Mouse (Mus musculus) gonadal fat pad, adult 2 months (tissue): ENCODE measurements around the gene Slc15a5. TPM values are rescaled to one million over a fixed set of nuclear protein-coding genes. Genes with fewer than 3 reads are reported as not detected.
"Not testable (repeated sequence)": the region's sequence is repeated elsewhere in the genome, so short reads cannot be mapped to it uniquely, and the experiment has no call there.

Experiments
- DNase-seq: peaks from one replicate; pipeline ENCODE4 v3.0.0-alpha.2; 2012; ENCODE audit warnings: low read depth
- polyA plus RNA-seq: library from polyadenylated mRNA; depleted of rRNA; stranded (reverse); fragments of >200 nt; gene quantifications from 2 replicates; pipeline ENCODE4 v1.2.3, GENCODE M21; 2012; rRNA removed

Gene Slc15a5
- 0.93 TPM in 1 of 2 replicates, not detected in the other for polyA plus RNA-seq

DNA sequence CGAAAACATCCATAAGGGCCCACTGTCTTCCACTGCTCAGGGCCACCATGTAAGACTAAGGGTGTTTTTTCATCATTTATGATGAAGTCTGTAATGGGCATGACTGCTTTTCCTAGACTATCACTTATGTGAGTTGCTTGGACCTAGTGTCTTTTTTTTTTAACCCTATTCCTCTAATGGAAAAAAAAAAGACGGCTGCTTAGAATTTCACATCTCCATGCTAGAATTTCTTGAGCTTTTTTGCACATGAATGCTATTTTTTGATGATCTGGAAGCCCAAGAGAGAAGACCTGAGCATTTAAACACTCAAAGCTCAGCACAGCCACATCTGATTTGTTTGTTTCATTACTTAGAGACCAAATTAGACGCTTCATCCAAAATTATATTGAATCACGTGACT, at the start of gene Slc15a5:
Slc15a5 (minus strand) TSS at position 101 of the 400 bp plus-strand sequence.
- DNase-seq, result no peak

DNA sequence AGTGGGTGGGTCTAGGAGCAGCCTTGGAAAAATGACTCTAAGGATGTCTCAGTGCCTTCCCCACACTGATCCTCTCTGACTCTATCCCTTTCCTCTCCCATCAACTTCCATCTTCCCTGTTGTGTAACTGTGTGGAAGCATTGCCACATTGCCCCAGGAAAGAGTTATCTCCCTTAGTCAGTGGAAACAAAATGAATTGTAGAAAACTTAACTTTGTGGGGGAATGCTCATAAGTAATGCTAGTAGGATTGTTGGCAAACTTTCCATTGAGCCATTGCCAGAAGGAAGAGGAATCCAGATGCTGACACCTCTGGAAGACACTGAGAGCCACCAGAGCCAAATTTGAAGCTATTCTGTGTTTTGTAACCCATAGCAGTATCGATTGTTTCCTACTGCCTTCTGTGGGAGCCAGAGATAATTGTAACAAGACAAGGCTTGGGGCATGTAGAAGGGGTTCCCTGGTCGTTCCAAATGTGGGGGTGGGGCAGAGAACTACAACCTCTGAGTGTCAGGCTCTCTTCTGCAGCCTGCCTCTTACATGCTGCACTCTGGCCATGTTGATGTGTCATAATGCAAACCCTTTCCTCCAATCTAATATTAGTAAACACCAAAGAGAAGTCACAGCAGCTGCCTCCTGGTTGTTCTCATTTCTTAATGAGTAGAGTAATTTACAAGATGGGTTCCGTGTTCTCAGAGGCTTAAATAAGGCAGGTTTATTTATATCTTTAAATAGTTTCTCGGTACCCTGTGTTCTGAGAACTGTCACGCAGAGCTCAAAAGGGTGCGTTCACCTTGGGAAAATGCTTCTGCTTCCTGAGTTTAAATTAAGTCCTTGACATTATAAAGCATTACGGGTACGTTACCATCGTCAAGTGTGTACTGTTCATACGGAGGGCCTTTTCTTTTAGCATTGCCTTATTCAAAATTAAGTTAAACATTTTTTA, 48.9 kb upstream of the Slc15a5 start:
- no peak for DNase-seq

DNA sequence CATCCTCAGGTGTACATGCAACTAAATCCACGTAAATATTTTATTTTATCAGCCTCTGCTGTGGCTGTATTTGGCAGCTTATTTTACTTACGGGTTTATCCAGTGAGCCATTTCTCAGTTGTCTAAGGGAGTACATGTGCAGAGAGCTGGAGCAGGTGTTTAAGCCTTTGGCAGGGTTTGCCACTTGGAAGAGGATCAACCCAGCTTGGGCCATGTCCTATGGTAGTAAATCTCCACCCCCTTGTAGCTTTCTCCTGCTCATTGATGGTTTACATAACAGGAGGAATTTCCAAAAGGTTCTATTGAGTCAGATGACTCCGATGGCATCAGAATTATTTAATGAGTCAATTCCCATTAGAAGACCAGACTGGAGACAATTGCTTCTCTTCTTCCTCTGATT, 37.8 kb upstream of the Slc15a5 start:
- peak; percentile 92 for DNase-seq

DNA sequence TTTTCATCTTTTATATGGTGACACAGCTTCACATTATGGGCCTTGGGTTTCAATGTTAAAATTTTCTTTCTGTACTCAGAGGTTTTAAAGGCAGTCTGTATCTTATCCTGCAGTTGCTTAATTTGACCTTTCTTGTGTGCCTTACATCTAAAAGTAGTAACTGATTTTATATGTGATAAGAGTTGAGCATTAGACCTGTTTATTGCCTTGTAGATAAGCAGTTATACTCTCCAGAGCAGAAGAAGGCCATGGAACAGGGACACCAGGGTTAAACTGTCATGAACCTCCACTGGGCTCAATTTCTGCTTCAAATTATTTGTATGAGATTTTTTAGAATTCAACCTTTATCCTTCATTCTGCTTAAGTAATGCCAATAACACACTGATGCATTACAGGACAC, 24.8 kb upstream of the Slc15a5 start:
- DNase-seq, result no peak

DNA sequence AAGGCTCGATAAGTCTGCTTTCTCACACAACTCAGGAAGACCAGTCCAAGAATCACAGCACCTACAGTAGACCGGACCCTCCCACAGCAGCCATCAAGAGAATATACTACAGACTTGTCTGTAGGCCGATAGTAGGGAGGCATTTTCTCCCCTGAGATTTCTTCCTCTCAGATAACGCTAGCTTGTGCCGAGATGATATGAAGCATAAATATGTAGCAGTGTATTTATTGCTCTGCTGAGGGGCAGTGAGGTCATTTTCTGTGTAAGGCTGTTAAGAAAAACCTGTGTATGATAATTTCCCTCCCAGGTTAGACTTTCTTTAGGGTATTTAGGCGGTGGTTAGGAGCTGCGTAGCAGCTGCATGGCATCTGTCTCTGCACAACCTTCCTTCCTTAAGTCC, 23.2 kb upstream of the Slc15a5 start:
- no peak for DNase-seq

DNA sequence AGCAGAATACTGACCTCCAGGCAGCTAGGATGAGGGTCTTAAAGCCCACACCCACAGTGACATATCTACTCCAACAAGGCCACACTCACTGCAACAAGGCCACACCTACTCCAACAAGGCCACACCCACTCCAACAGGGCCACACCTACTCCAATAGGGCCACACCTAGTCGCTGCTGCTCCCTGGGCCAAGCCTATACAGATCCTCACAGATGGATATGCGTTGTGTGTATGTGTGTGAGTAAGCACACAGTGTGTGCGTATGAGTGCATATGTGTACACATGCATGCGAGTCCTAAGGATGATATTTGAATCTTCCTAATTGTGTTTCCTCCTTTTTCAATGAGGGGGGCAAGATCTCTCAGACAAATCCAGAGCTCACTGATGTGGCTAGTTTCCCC, 22.1 kb upstream of the Slc15a5 start:
- DNase-seq, result no peak

DNA sequence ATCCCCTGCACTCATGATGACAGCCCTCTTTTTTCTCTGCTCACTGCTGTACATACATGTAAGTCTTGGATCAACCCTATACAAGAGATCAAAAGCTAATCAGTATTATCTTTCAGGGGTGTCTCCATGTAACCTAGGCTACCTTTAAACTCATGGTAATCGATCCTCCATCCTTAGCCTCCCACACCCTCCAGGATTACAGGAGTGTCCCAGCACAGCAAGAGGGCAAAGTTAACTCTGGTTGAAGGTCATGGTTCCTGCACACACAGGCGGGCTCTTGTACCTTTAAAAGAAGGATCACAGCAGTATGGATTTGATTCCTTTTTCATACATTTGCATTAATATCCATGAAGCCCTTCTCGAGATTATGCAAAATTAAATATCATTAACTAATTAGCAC, 19.9 kb upstream of the Slc15a5 start:
- no peak for DNase-seq

DNA sequence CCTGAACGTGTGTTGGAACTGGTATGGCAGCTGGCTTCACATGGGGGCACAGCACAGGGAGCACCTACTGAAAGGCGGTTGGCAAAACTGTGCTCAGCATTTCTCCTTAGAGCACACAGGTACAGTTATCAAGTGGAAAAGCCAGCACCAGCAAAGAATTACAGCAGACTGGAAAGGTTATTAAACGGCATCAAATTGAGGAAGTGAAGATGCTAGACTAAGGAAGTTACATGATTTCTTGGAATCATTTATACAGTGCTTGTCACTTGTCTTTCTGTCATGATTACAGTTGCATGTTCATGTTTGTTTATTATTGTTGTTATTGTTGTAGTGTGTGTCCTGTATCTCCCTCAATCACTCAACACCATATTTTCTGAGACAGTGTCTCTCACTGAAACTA, 15.3 kb upstream of the Slc15a5 start:
- DNase-seq, result no peak

DNA sequence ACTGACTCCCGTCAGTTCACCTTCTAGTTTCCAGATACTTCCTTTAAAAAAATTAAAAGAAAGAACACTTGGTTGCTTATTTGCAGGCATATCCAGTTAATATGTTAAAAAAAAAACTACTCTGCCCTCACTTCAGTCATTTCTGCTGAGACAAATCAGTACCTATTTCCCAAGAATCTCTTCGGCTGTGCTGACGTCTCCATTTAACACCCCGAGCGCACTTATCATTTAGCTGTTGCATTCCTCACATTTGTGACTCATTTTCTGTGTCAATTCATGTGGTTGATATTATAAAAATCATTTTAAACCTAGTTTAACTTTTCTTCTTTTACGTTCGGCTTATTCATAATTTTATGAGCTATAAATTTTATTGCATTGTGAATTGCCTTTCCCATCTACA, 12.7 kb upstream of the Slc15a5 start:
- DNase-seq, result no peak

DNA sequence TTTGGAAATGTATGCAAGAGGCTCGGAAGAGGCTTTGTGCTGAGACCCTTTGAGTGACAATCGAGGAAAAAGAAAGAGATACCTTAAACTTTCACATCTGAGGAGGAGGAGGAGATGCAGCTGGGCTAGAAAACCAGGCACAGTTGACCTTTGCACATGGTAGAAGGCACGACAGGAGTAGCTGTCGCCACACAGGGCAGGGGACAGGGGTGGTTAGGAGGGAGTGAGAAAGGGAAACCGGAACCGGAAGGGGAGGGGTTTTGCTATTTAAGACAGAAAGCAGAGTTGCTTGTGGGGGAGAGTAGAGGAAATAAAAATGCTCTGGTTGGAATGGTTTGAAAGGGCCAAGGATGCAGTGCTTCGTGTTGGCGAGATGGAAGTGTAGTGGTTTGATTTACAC, 9.4 kb upstream of the Slc15a5 start:
- DNase-seq, result no peak

DNA sequence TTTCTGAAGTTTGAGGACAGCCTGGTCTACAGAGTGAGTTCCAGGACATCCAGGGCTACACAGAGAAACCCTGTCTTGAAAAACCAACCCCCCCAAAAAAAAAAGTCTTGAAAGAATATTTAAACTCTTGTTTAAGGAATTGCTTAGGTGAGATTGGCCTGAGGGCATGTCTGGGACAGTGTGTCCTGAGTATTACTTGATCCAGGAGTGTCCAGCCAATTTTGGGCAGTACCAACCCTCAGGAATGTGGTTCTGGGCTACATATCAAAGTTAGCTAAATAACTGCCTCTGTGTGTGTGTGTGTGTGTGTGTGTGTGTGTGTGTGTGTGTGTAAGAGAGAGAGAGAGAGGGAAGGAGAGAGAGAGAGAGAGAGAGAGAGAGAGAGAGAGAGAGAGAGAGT, 6.7 kb upstream of the Slc15a5 start:
- DNase-seq, result not testable (repeated sequence)

DNA sequence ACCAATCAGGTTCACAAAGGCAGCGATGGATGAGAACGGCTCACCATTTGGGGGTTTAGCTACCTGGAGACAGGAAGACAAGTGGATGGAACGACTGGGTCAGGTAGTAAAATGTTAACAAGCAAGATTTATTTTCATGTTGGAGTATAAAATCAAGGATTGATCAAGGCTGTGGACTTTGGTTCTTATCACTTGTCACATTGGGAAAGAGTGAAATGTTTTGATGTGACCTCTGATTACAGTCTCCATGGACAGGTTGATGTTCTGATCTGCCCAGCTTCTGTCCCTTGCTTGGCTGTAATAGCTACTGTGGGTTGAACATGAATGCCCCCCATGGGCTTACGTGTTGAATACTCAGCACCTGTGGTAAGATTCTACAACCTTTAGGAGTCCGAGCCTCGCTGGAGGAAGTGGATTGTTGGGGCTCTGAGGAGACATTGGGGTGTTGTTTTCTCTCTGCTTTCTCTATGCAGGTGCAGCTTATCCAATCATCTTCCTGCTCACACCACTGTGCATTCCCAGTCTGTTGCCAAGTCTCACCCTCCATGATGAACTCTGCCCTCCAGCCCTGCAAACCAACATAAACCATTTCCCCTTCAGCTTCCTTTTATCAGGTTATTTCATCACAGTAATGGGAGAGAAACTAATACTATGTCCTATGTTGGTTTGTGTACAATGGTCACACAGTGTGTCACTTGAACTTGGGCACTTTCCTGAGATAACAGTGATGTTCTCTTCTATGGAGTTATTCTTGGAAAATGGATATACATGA, 1.2 kb upstream of the Slc15a5 start:
- no peak for DNase-seq

DNA sequence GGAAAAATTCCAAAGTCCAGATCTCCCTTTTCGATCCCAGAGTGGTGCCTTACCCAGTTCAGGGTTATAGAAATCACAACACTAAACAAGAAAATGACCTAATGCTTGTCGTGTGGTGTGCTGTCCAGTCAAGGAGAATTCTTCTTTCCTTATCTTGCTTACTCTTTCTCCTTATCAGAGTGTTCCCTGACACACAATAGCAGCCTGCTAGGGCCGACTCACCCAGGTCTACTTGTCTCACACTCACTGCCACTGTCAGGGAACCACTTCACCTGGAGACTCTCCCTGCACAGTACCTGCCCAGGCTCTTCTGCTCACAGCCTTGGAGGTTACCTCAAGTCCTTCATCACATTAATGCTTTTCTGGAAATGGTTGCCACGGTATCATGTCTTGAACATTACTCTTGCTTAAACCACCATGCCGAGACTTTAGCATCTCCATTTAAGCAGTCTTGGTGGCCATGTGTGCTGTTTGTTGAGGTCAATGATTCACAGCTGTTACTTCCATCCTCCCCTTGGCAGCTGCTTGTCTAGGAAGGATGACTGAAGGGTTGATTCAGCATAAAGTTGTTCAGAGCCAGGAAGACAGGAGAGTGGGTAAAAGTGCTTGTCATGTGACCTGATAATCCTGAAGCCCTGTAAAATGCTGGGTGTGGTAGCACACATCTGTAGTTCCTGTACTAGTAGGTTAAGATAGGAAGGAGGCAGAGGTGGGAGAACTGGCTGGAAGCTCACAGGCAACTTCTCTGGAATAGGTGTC, 1.9 kb downstream of the Slc15a5 start:
- DNase-seq, result no peak

DNA sequence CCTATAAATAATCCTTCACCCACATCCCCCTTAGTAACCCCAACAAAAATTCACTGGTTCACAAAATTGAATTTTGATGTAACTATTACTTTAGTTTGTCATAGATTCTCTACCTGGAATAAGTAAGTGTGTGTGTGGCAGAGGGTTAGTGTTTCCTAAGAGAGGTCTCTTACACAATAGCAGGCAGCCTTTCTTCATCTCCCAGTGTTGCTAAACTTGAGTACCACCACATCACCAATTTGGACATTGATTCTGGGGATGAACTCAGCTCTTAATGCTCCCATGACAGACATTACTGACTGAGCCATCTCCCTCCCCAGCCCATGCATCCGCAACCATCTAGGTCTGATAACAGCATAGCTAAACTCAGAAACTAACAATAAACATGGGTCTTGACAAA, 4.0 kb downstream of the Slc15a5 start:
- DNase-seq, result no peak

DNA sequence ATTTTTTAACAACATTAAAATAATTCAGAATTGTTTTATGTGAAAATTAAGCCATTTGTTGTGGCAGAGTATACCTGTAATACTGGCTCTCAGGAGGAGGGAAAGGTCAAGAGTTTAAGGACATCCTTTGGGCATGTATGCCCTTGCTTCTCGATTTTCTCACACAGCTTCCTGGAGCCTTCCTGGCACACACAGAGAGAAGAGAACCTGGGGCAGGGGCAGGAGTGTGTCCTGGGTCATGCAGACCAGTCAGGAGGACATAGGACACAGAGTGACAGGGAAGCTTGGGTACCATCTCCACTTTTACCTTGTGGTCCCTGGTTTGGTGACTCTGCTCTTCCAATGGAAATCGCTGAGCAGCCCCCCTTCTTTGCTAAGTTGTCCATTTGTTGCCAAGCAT, 6.2 kb downstream of the Slc15a5 start:
- DNase-seq, result no peak

DNA sequence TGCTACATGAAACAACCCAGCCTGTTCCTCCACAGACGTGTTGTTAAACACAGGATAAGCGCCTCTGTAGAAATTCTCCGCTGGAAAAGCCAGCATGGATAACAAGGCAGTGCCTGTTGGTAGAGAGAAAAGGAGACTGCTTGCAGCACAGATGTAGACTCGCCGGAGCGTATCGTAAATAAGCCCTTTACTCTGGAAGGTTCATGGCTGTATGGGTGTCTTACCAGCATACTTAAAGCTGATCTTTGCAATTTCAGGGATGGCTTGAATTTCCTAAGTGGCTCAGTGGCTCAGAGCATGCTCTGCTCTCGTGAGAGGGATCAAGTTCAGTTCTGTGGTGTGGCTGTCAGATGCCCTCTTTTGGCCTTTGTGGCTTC, 6.8 kb downstream of the Slc15a5 start:
- DNase-seq, result no peak

DNA sequence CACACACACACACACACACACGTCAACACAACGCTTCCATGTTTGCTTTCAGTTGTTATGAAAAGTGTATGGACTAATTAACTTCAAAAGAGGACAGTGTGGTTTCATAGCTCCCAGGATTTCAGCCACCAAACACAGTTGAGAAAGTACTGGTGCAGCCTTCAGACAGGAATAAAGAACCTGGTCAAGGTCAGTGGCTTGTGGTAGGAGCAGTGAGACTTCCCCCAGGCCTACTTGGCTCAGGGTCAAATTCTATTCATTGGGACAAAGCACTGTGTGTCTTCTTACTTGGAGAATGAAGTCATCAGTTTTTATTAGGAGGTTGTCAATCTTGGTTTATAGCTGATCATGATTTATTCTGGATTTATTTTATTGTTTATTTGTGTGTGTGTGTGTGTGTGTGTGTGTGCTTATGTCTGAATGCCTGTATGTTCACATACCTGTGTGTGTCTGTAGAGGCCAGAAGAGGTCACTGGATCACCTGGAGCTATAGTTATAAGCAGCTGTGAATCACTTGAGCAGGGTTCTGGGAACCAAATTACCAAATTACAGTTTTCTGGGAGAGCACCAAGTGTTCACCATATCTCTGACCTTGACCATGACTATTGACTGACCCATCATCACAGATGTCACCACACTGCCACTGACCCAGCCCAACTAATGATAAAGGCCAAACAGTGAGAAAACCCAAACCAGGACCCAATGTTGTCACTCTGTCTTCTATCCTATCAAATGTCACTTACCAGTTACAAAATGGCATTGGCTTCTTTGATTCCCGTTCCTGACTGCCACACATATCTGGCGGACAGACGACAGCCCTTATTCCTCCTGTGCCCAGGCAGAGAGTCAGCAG, 7.4 kb downstream of the Slc15a5 start:
- no peak for DNase-seq

DNA sequence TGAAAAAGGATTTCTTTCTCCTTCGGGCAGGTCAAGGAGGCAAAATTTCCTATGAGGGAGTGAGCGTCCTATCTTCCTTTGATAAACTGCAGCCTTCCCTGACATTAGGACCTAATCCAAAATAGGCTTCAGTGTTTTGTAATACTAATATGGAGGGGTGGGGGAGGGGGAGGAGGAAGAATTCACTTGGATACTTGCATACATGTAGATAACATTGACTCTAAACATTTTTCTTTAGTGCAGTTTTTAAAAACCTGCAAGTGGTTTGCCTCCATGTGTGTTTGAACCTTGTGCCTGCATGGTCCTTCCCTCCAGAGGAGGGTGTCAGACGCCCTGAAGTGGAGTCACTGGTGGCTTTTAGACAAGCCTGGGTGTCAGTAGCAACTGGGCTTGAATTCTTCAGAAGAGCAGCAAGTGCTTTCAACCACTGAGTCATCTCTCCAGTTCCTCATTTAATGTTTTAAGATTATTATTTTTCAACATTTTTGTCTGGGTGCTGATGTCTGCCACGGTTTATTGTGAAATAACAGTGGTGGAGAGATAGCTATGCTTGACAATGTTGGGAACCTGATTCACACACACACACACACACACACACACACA, 8.1 kb downstream of the Slc15a5 start:
- DNase-seq, result no peak

DNA sequence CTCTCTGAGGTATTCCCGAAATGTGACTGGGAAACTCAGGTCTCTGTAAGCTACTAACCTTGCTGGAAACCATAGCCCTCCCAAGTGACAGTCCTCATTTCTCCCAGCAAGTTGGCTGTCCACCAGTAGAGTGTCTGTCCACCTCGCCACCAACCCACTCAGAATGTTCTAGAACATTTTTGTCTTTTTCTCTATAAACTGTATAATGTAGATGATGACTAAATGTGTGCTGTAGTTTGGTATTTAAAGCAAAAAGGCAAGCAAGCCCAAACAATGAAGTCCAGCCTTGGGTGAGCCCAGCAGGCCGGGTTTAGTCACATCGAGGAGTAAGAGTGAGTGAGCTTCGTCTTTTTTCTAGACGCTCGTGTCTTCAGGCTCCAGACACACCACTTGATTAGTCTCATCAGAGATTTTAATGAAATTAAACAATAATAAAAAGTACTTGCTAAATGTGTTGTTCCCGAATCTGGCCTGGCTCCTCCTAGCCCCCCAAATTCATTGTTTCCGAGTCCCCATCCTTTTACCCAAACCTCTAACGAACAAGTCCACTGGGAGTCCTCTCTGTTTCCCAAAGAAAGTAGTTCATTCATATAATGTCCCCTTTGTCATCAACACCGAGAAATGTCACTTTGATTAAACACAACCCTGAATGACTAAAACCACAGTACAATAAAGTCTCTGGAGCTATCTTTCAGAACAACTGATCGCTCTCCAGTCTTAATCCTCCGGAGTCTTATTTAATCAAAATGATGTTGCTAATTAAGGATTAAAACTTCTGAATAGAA, 8.8 kb downstream of the Slc15a5 start:
- no peak for DNase-seq

DNA sequence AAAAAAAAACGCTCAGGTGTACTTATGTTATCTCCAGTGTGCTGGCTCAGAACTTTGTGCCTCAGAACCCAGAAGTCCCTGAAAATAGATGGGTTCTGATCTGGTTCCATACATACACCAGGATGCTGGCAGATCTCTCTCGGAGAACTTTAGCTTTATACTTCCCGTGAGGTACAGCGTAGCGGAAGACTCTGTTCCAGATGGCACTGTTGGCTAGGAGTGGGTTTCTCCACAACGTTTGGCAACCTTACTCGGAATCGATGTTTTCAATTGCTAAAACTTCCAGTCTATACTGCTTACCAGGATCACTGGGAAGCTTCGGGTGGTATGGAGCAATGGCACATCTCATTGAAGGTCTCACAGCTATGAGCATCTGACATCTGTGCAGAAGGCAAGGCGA, 9.8 kb downstream of the Slc15a5 start:
- DNase-seq, result no peak
